Mouse (Mus musculus) midbrain, postnatal 0 days (tissue): Measurements from ENCODE around the gene Polr3g. TPM values are rescaled to one million over a fixed set of nuclear protein-coding genes. Genes with fewer than 3 reads are reported as not detected.

Experiments
- ATAC-seq: fragments of 200-750 bp; cut with Nextera tagmentation; 2 replicates; pipeline ENCODE4 v1.8.0; 2017; ENCODE audit warnings: moderate number of reproducible peaks, mild to moderate bottlenecking, moderate TSS enrichment, moderate library complexity; ENCODE audit not compliant: low FRiP score
- DNase-seq: peaks from one replicate; pipeline ENCODE4 v3.0.0-alpha.2; 2015; ENCODE audit warnings: low spot score
- H3K27ac ChIP-seq: fragments of 300-500 bp; sonication (generic); 2 replicates; pipeline ENCODE4 v1.5.1; 2014; ENCODE audit warnings: low read depth, mild to moderate bottlenecking, low read length, mixed read lengths
- H3K27me3 ChIP-seq: fragments of 300-500 bp; sonication (generic); 2 replicates; pipeline ENCODE4 v1.6.1; 2014; ENCODE audit warnings: low read length, control low read depth, mixed read lengths; ENCODE audit not compliant: insufficient read depth
- H3K36me3 ChIP-seq: fragments of 300-500 bp; sonication (generic); 2 replicates; pipeline ENCODE4 v1.6.1; 2014; ENCODE audit warnings: low read length, control low read depth, mixed read lengths; ENCODE audit not compliant: insufficient read depth
- H3K4me1 ChIP-seq: fragments of 300-500 bp; sonication (generic); 2 replicates; pipeline ENCODE4 v1.6.1; 2014; ENCODE audit warnings: mild to moderate bottlenecking, control low read depth, antibody characterized with exemption, low read length, mixed read lengths; ENCODE audit not compliant: insufficient read depth
- H3K4me2 ChIP-seq: fragments of 300-500 bp; sonication (generic); 2 replicates; pipeline ENCODE4 v1.6.1; 2014; ENCODE audit warnings: low read depth, mild to moderate bottlenecking, low read length, mixed read lengths; ENCODE audit not compliant: poor library complexity, severe bottlenecking
- H3K4me3 ChIP-seq: fragments of 300-500 bp; sonication (generic); 2 replicates; pipeline ENCODE4 v1.5.1; 2014; ENCODE audit warnings: low read depth, mild to moderate bottlenecking, low read length, moderate library complexity
- H3K9ac ChIP-seq: fragments of 300-500 bp; sonication (generic); replicated peaks from 2 replicates; pipeline ENCODE4 v1.6.1; 2014; ENCODE audit warnings: mild to moderate bottlenecking, low read length, moderate library complexity, mixed read lengths; ENCODE audit not compliant: poor library complexity, severe bottlenecking
- H3K9me3 ChIP-seq: fragments of 300-500 bp; sonication (generic); 2 replicates; pipeline ENCODE4 v1.6.1; 2016; ENCODE audit warnings: low read length, control low read depth
- CTCF ChIP-seq: IDR thresholded peaks from 2 replicates; pipeline ENCODE4 v1.5.1; 2016; ENCODE audit warnings: antibody characterized with exemption, mild to moderate bottlenecking
- WGBS: fragments of 180-500 bp; shearing (Covaris S2); extraction: QIAGEN DNeasy Blood & Tissue Kit; methylation state at CpG from one replicate; pipeline ENCODE4 v1.1.7; 2014; 5-methylcytosine and 5-hydroxymethylcytosine counted together
- polyA plus RNA-seq: library from polyadenylated mRNA; unstranded; fragments of >200 nt; fragmentation: Nextera tagmentation; extraction: Ambion mirVana; gene quantifications from 2 replicates; pipeline ENCODE4 v1.2.1, GENCODE M21; 2015
- total RNA-seq: library from RNA; depleted of rRNA; stranded (reverse); fragments of >200 nt; gene quantifications from 2 replicates; pipeline ENCODE4 v1.2.3, GENCODE M21; 2014

The Polr3g gene
- total and polyA plus RNA-seq, 2 experiments from 2014 or later, result 3.0 to 3.9 TPM

GRCm38 (mm10) chr13:81684258-81684657 is 26.6 kb downstream of the Polr3g start:
- Histone ChIP-seq H3K4me2 (no peak overlapping the region), H3K9ac (no peak overlapping the region), H3K4me3 (no peak overlapping the region), H3K4me1 (no peaks in the 10 kb centered on the region), H3K27ac (no peak overlapping the region), H3K9me3 (no peaks in the 10 kb centered on the region), H3K36me3 (no peaks in the 10 kb centered on the region), H3K27me3 (no peaks in the 10 kb centered on the region)
- WGBS, result 90% methylated on average over 5 of the region's 5 CpGs
- TF ChIP-seq CTCF, result no peak
- DNase-seq, result no peak
- no peak for ATAC-seq

GRCm38 (mm10) chr13:81683107-81683506 is 27.7 kb downstream of the Polr3g start:
- DNase-seq (no peak), ATAC-seq (no peak)
- Histone ChIP-seq H3K27ac (no peak overlapping the region), H3K36me3 (no peaks in the 10 kb centered on the region), H3K4me3 (no peak overlapping the region), H3K9ac (no peak overlapping the region), H3K9me3 (no peaks in the 10 kb centered on the region), H3K27me3 (no peaks in the 10 kb centered on the region), H3K4me1 (no peaks in the 10 kb centered on the region), H3K4me2 (no peak overlapping the region)
- TF ChIP-seq CTCF, result no peak
- 92% methylated on average over 3 of the region's 3 CpGs for WGBS

GRCm38 (mm10) chr13:81675333-81675732 is 35.5 kb downstream of the Polr3g start:
- H3K4me3 ChIP-seq, result no peak overlapping the region
- ATAC-seq (no peak), DNase-seq (no peak)
- 94% methylated on average over 8 of the region's 8 CpGs for WGBS
- 0 out of 2 replicates have a peak, but pooled peaks cover 6% of the 10 kb centered on the region for H3K36me3 ChIP-seq
- H3K4me1 ChIP-seq, result no peaks in the 10 kb centered on the region
- no peak overlapping the region for H3K4me2 ChIP-seq
- no peaks in the 10 kb centered on the region for H3K9me3 ChIP-seq
- no peak overlapping the region for H3K27ac ChIP-seq
- TF ChIP-seq CTCF, result no peak
- no peak overlapping the region for H3K9ac ChIP-seq
- H3K27me3 ChIP-seq, result no peaks in the 10 kb centered on the region

GRCm38 (mm10) chr13:81667713-81668112 is 43.1 kb downstream of the Polr3g start:
- WGBS, result 97% methylated on average over 5 of the region's 5 CpGs
- Histone ChIP-seq H3K4me3 (no peak overlapping the region), H3K9me3 (no peaks in the 10 kb centered on the region), H3K27ac (no peak overlapping the region), H3K27me3 (no peaks in the 10 kb centered on the region), H3K4me1 (no peaks in the 10 kb centered on the region), H3K36me3 (peaks cover 19% of the 10 kb centered on the region), H3K9ac (no peak overlapping the region), H3K4me2 (no peak overlapping the region)
- no peak for DNase-seq
- no peak for ATAC-seq
- TF ChIP-seq CTCF, result no peak

GRCm38 (mm10) chr13:81664331-81664698 is 46.5 kb downstream of the Polr3g start:
- ATAC-seq (no peak), DNase-seq (no peak)
- TF ChIP-seq CTCF, result no peak
- no peak overlapping the region for H3K4me3 ChIP-seq
- H3K27me3 ChIP-seq, result no peaks in the 10 kb centered on the region
- 88% methylated on average over 5 of the region's 5 CpGs for WGBS
- no peak overlapping the region for H3K9ac ChIP-seq
- no peak overlapping the region for H3K27ac ChIP-seq
- no peaks in the 10 kb centered on the region for H3K4me1 ChIP-seq
- H3K9me3 ChIP-seq, result no peaks in the 10 kb centered on the region
- H3K4me2 ChIP-seq, result no peak overlapping the region
- H3K36me3 ChIP-seq, result peaks cover 14% of the 10 kb centered on the region

GRCm38 (mm10) chr13:81663566-81664330 is 47.1 kb downstream of the Polr3g start:
- Histone ChIP-seq H3K4me1 (no peaks in the 10 kb centered on the region), H3K9ac (no peak overlapping the region), H3K27me3 (no peaks in the 10 kb centered on the region), H3K4me2 (no peak overlapping the region), H3K9me3 (no peaks in the 10 kb centered on the region), H3K27ac (no peak overlapping the region), H3K36me3 (peaks cover 12% of the 10 kb centered on the region), H3K4me3 (no peak overlapping the region)
- no peak for ATAC-seq
- no peak for TF ChIP-seq CTCF
- DNase-seq, result no peak
- 84% methylated on average over 12 of the region's 12 CpGs for WGBS
